Mouse (Mus musculus) spleen, adult 12 weeks (tissue): ENCODE data around the gene Prok1.

ENCODE experiments used
- DNase-seq: peaks from one replicate; pipeline ENCODE4 v3.0.0; 2022; ENCODE audit warnings: low spot score

The Prok1 gene

DNA sequence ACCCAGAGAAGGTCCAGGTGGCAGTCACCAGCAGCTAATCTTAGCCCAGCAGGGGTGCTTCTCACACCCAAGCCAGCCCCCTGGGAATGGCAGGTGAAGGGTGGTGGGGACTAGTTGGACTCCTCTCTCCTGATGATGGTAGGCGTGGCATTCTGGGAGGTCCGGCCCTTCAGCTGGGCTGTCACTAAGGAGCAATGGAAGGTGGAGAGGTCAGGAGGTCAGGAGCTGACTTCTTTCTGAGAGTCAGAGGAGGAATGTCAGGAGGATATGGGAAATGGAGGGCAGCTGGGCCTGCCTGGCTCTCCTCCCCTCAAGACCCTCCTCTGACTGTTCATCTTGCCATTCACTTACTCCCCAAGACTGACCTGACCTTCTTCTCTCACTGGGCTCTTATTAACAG is 1.5 kb downstream of the Prok1 start:
- no peak for DNase-seq

DNA sequence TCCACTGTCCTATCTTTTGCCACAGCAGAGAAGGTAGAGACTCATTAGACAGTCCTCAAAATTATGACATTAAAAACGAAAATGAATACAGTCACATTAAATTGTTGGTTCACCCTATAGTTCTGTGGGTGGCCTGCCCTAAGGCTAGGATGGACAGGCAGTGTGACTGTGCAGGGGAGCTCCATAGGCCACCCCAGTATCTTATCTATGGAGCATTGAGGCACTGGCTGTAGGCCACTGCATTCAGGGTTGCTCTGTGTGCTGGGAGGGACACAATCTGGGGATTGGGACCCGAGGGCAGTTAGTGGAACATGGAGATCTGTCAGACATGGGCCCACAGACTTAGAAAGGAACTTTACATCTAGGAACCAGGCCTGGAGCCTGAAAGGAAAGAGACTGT is 5.6 kb downstream of the Prok1 start:
- DNase-seq: no peak

DNA sequence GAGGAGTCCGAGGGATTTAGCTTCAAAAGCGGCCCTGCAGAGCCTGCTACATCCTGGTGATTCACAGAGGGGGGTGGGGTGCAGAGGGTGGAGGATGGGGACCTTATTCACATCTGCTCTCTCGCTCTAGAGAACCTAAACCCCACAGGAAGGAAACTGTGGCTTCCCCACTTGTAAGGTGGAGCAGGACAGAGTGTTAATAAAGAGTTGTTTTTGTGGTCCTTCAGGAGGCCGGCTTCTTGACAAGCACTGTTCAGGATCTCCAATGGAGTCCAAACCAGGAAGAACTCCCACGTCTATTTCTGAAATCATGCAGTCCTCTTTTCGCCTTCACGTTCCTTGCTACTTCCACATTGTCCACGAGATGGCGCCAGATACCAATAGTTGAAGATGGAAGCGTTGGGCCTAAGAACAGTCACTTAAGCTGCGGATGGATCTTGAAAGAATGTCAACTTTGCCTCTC is 6.1 kb downstream of the Prok1 start:
- DNase-seq: peak; percentile 57

- DNase-seq: no peak
Measured at GRCm38 (mm10) chr3:107231202-107231601, 8.3 kb downstream of the Prok1 start.

- no peak for DNase-seq
Measured at GRCm38 (mm10) chr3:107230527-107230926, 9.0 kb downstream of the Prok1 start, which contains the start of gene A630076J17Rik. TSS of gene A630076J17Rik (plus strand) at chr3:107230614.

GRCm38 (mm10) chr3:107229822-107230221 is 9.7 kb downstream of the Prok1 start:
- DNase-seq: no peak

- no peak for DNase-seq
Measured at GRCm38 (mm10) chr3:107229221-107229620, 10.3 kb downstream of the Prok1 start.

- DNase-seq: no peak
Measured at GRCm38 (mm10) chr3:107225820-107226219, 13.7 kb downstream of the Prok1 start.

GRCm38 (mm10) chr3:107223230-107223629 is 16.3 kb downstream of the Prok1 start:
- no peak for DNase-seq

- DNase-seq: no peak
Measured at GRCm38 (mm10) chr3:107221608-107222007, 17.9 kb downstream of the Prok1 start, which contains the start of gene Cym. TSS of gene Cym (minus strand) at chr3:107221732.

DNA sequence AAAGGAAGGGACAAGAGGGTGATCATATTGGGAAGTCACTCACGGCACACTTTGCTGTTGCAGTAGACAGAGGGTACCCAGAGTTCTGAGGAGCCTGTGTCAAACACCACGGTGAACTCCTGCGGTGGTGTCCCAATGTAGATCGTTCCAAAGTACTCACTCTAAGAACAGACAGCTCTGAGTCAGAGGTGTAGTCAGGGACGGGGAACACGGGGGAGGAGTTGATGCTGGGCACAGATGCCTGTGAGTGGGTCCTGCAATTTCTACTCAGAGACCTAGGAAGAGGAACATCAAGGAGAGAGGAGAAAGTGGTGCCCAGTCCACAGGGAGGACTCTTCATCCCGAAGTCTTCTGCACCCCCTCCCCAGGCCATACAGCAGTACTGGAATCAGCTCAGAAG is 20.9 kb downstream of the Prok1 start:
- no peak for DNase-seq

DNA sequence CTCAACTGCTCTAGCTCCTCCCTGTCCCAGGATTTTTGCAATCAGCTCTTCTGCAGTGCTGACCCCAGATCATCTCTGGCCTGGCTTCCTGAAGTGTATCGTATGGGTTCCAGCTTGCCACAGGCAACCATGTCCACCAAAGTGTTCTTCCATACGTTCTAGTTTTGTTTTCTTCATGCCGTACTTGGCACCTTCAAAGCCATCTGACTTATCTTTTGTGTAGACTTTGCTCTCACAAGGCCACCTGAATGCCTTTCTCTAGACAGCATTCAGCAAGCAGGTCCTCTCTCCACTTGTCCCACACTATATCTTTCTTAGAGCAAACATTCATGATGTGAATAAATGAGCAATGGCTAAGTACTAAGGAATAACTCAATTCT is 22.4 kb downstream of the Prok1 start:
- DNase-seq: no peak

GRCm38 (mm10) chr3:107216400-107217100 is 23.0 kb downstream of the Prok1 start:
- DNase-seq: no peak

DNA sequence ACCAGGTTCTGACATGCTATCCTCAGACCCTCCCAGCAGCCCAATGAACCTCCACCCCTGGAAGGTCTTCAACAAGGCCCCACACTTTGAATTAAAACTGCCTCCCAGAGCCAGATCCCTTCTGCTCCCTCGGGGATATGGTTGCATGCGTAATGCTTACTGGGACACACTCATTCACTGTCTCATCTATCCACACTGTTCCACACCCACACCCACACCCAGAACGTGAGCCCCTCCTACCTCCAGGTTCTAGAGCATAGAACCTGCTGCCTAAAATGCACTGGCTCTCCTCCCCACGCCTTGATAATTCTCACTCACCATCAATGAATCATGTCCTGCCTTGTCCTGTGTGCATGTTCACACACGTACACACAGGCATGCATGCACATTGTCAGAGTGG is 24.9 kb downstream of the Prok1 start:
- DNase-seq: no peak

DNA sequence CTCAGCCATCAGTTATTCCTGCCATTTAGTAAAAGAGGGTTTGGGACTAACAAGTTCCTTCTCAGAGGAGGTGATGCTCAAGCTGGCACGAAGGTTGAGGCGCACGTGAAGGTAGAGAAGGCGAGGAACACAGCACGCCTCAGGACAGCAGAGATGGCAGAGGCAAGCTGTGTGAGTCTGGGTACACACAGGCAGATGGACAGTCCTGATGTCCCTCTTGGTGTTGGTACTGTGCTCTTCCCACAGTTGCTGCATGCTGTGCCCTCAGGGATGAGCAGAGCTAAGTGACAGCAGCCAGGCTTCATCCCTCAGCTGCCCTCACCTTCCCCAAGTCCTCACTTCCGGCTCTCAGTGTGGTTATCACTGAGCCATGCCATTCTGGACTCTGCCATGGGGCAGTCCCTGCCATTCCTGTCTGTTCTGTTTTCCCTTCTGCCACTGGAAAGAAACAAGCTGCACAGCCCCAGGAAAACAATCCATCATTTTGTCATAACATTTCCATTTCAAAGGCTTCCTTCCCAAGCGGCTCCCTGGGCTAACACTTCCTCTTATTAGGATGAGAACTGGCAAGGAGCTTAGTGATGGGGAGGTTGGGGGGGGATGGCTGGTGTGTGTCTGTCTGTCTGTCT is 31.8 kb downstream of the Prok1 start:
- DNase-seq: no peak

GRCm38 (mm10) chr3:107206490-107207150 is 32.9 kb downstream of the Prok1 start:
- DNase-seq: no peak

DNA sequence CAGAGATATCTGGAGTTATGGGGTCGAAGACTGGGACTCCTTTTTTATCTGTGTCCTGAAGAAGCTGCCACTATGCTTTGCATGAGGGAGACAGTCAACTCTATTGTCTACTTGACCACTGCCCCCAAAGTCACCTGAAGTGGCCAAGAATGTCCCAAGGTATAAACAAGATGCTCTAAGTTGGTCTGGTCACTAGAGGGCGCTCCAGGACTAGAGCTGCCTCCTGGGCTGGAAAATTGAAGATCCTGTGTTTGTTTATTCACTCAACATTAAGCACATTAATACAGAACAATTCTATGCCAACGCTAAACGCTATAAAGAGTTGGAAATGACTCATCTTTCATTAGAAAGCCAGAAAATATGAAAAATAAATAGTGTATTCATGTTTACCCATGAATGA is 33.5 kb downstream of the Prok1 start:
- peak; percentile 40 for DNase-seq

DNA sequence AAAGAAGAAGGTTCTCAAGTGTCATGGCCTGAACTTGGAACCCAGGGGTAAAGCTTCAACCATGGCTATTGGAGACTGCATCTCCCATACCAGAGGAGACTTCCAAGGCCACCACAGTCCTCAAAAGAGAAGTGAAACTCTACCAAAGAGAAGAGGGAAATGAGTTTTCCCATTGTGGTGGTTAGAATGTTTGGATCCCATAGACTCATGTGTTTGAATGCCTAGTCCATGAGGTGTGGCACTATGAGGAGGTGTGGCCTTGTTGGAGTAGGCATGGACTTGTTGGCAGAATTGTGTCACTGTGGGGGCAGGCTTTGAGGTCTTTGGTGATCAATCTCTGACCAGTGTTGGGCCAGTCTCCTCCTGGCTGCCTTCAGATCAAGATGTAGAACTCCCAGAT is 34.3 kb downstream of the Prok1 start:
- DNase-seq: no peak

- no peak for DNase-seq
Measured at GRCm38 (mm10) chr3:107204413-107204812, 35.1 kb downstream of the Prok1 start.

DNA sequence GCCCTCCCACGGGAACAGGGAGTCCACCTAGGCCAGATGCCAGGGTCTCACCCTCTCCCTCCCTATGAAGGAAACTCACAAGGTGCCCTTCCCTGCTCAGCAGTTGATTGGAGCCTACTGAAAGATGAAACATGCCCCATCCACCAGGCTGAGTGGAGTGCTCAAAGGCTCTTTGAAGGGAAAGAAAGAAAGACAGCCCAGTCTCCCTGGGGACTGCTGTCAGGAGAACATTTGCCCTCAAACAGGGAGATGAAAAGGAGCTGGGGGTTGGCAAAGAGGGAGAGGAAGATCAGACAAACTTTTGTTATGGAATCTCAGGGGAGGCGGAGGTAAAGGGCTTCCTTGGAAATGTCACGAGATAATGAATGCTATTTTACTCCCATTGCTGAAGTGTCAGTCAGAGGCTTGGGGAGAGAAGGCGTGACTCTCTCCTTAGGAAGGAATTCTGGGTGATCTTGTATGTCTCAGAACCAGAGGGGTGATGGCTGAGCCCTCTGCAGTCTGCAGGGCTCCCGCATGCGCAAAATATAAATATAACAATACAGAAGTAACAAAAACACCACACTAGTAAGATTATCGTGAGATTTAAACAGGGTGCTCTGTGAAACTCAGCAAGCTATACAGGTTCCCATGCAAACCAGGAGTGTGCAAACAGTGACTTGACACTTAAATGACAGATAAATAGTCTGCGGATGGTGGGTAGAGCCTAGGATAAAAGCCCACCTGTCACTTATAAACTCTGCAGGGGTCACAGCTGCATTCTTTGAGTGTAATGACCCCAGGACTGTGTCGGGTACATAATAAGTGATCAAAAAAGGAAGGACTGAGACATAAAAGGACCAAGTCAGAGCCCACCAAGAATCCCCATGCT is 38.0 kb downstream of the Prok1 start:
- no peak for DNase-seq

DNA sequence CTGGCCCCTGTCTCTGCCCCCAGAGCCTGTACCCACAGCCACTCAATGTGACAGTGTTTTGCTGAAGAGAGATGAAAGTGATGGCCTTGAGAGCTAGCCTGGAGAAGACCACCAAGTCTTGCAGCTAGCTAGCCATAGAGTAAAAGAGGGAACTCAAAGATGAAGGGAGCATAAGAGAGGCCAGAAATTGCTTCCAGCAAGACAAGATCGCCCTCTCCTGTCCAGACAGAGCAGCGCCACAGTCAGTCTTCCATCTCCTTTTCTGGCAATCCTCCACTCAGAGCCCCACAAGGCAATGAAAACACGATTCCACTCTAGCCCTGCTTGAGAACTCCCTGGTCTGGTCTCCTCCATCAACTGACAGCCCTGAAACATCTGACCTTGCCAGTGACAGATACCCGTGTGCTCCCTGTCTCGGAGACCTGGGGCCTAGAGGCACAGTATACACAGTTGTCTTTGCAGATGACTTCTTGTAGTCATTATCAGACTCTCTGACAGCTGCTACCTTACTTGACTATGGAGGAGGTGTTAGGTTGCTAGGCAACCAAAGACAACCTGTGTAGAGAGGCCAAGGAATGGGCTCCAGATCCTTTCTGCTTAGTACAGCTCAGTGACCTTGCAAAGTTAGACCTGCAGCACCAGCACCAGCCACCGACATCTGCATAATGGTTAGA is 51.1 kb downstream of the Prok1 start:
- DNase-seq: no peak

GRCm38 (mm10) chr3:107187022-107187421 is 52.5 kb downstream of the Prok1 start:
- DNase-seq: no peak
